Mouse (Mus musculus) A20 (cell line): ENCODE results near the gene Nid2.

Experiments
- DNase-seq: peaks from one replicate; pipeline ENCODE4 v3.0.0-alpha.2; 2011; ENCODE audit warnings: low read depth, low spot score

Nid2 gene

DNA sequence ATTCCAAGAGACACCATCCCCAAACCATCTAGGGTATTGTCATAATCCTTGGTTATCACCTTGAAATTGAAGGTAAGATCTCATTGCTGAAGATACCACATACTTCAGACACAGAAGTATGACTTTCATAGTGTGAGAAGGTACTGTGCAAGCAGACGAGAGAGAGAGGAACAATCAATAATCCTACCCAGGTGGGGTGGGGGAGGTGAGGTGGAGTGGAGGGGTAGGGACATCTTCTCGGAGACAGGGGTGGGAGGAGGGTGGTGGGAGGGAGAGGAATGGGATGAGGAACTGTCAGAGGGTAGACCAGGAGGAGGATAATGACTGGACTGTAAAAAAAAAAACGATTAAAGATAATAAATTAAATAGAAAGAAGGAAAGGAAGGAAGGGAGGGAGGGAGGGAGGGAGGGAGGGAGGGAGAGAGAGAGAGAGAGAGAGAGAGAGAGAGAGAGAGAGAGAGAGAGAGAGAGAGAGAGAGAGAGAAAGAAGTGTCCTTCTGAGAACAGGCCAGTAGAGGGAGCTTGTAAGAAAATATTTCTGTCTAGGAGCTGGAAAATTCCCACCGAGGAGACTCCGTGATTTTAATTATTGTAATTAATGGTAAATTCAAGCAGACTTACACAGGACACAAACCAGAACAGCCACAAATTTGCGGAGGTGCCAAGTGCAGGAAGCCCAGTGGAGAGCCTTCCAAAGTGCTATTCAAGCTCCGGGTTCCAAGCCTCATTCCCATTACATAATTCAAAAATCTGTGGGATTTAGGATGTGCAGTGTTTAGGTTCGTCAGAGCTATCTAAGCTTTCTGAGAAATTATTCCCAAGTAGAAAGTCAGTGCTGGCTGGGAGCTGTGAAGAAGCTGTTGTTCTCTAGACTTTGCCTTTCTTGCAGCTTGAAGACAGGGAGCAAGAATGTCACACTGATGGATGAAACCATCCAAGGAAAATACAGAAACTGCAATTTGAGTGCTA, 108.0 kb downstream of the Nid2 start:
- no peak for DNase-seq

DNA sequence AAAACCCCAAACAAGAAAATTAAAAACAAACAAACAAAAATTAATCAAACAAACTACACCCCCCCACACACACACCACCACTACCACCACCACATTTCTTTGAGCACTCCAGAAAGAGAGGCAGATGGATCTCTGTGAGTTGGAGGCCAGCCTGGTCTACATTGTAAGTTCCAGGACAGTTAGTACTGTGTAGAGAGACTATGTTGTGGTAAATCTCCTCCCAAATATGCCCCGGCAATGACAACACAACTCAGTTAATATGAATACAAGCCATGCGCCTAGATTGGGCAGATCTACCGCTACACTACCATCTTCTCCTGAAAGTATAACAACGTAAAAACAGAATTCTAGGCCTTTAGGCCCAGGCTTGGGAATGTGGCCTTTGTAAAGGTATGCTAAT, 109.2 kb downstream of the Nid2 start:
- DNase-seq: no peak
